Mouse (Mus musculus): Measurements from ENCODE around the gene Cabcoco1. TPM values are rescaled to one million over a fixed set of nuclear protein-coding genes. Genes with fewer than 3 reads are reported as not detected.
A peak's percentile ranks its signal among the peaks of the same experiment; 100 is the strongest.

The Cabcoco1 gene
- total RNA-seq, 2 experiments from 2014 or later: 27.9 to 29.1 TPM

- DNase-seq: no peak
- intact Hi-C loops (cut with DNase I): no loop called here
These were observed 99.6 kb downstream of the Cabcoco1 start for GRCm38 (mm10) chr10:68441931-68442662.

GRCm38 (mm10) chr10:68440515-68440914 lies 101.2 kb downstream of the Cabcoco1 start:
- no peak for DNase-seq
- intact Hi-C loops (cut with DNase I): no loop called here

GRCm38 (mm10) chr10:68435754-68436153 lies 105.9 kb downstream of the Cabcoco1 start:
- intact Hi-C loops (cut with DNase I): no loop called here
- DNase-seq: no peak

GRCm38 (mm10) chr10:68435001-68435560 lies 106.6 kb downstream of the Cabcoco1 start:
- intact Hi-C loops (cut with DNase I): no loop called here

GRCm38 (mm10) chr10:68434045-68434639 lies 107.6 kb downstream of the Cabcoco1 start:
- intact Hi-C loops (cut with DNase I): no loop called here
- no peak for DNase-seq

More at GRCm38 (mm10) chr10:68435001-68435560, 106.6 kb downstream of the Cabcoco1 start:
- no peak for DNase-seq

GRCm38 (mm10) chr10:68431346-68431745 lies 110.3 kb downstream of the Cabcoco1 start:
- DNase-seq: no peak
- intact Hi-C loops (cut with DNase I): no loop called here

- intact Hi-C loops (cut with DNase I): no loop called here
- DNase-seq: no peak
These were observed 110.8 kb downstream of the Cabcoco1 start for GRCm38 (mm10) chr10:68430929-68431328.

- intact Hi-C loops (cut with DNase I): no loop called here
- DNase-seq: no peak
These were observed 121.2 kb downstream of the Cabcoco1 start for GRCm38 (mm10) chr10:68420393-68420920.

- intact Hi-C loops (cut with DNase I): no loop called here
These were observed 121.8 kb downstream of the Cabcoco1 start for GRCm38 (mm10) chr10:68419893-68420292.

GRCm38 (mm10) chr10:68417074-68417790 lies 124.5 kb downstream of the Cabcoco1 start:
- no peak for DNase-seq
- intact Hi-C loops (cut with DNase I): no loop called here

More at GRCm38 (mm10) chr10:68419893-68420292, 121.8 kb downstream of the Cabcoco1 start:
- no peak for DNase-seq

- intact Hi-C loops (cut with DNase I): no loop called here
- DNase-seq: no peak
These were observed 135.8 kb downstream of the Cabcoco1 start for GRCm38 (mm10) chr10:68405936-68406335.

GRCm38 (mm10) chr10:68396786-68397185 lies 144.9 kb downstream of the Cabcoco1 start:
- intact Hi-C loops (cut with DNase I): no loop called here
- peak in 1 of 2 experiments; percentile 4 for DNase-seq

- intact Hi-C loops (cut with DNase I): no loop called here
- DNase-seq: no peak
These were observed 145.6 kb downstream of the Cabcoco1 start for GRCm38 (mm10) chr10:68396083-68396482.

GRCm38 (mm10) chr10:68391640-68392039 lies 150.1 kb downstream of the Cabcoco1 start:
- no peak for DNase-seq

GRCm38 (mm10) chr10:68388802-68389201 lies 152.9 kb downstream of the Cabcoco1 start:
- DNase-seq: no peak
- intact Hi-C loops (cut with DNase I): no loop called here

More at GRCm38 (mm10) chr10:68391640-68392039, 150.1 kb downstream of the Cabcoco1 start:
- intact Hi-C loops (cut with DNase I): no loop called here

GRCm38 (mm10) chr10:68388138-68388537 lies 153.6 kb downstream of the Cabcoco1 start:
- intact Hi-C loops (cut with DNase I): no loop called here

More at GRCm38 (mm10) chr10:68388138-68388537, 153.6 kb downstream of the Cabcoco1 start:
- DNase-seq: no peak

Other genes with a start within 250 kb of the Cabcoco1 start
- under 1 TPM; 0.67 to 0.99 TPM for gene Tmem26, start 181.8 kb upstream of the Cabcoco1 start, total RNA-seq (2021)